Mouse (Mus musculus) stomach, postnatal 0 days (tissue): ENCODE results near the gene Cmtm7.

ENCODE experiments used
- CTCF ChIP-seq: IDR thresholded peaks from 2 replicates; pipeline ENCODE4 v1.5.1; 2016; ENCODE audit warnings: antibody characterized with exemption, low read depth, mild to moderate bottlenecking, moderate library complexity
- EP300 ChIP-seq: optimal IDR thresholded peaks from 2 replicates; pipeline ENCODE3; 2016; ENCODE audit warnings: antibody characterized with exemption

DNA sequence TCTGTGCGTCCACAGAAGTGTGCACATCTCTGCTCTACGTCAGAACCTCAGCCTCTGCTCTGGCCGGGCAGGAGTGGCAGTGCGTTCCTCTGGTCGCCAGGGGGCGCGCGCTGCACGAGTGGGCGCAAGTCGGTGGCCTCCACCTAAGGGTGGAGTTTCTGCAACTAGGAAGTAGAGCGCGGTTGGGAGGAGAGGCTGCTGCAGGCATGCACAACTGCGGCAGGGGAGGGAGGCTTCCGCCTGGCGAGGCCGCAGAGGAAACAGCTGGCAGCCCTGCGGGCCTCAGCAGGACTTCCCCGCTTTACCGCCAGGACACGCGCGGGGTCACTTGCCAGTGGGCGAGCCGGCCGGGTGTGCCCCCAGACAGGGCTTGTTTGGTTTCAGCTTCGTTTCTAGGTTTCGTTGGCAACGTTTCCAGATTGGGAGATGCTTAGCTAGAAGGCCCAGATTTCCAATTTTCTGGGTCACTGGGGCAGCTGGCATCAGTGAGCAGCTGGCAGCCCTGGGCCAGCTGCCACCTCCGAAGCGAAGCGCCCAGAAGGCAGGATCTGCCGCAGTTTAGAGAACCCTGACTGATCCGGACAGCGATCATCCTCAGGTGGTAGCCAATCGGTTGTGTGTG lies 28.7 kb downstream of the Cmtm7 start:
- TF ChIP-seq CTCF (peak; percentile 100), EP300 (no peak)
